Mouse (Mus musculus): Measurements from ENCODE around the gene Pik3r5. TPM values are rescaled to one million over a fixed set of nuclear protein-coding genes. Genes with fewer than 3 reads are reported as not detected.

Gene Pik3r5
- total and polyA plus RNA-seq, 3 experiments = 0.02 to 0.49 TPM; not detected in 1

DNA sequence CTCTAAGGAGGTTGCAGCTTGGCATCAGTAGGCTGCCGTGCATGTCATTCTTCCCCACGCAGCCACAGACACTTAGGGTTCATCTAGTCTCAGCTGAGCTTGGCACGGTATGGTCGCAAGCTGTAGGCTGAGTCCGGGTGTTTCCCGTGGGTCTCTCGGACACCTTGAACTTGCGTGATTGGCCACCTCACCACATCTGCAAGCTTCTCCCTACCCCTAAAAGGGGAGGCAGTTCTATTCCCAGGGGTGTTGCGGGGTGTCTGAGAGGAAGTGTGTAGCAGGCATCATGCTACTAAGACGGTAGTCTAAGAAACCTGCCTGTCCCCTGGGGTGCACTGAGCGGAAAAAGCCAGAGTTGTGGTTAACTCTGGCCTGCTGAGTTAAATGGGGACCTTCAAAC, 66.6 kb downstream of the Pik3r5 start:
- Histone ChIP-seq H3K4me3 (ENCODE audit: low read depth, low read length) (no peak overlapping the region), H3K4me1 (ENCODE audit: insufficient read depth, low read depth, low read length) (peaks cover 24% of the 10 kb centered on the region), H3K27me3 (ENCODE audit: insufficient read depth, low read length) (peaks cover 25% of the 10 kb centered on the region), H3K36me3 (replicated peaks) (no peaks in the 10 kb centered on the region), H3K9me3 (replicated peaks) (no peaks in the 10 kb centered on the region)
- no peak for TF ChIP-seq GATA2 (IDR thresholded peaks at IDR 0.05; ENCODE audit: borderline replicate concordance, low read depth, low read length)
- DNase-seq (ENCODE audit: low spot score) (no peak), ATAC-seq (ENCODE audit: extremely low read depth, insufficient number of reproducible peaks, low FRiP score, poor library complexity, severe bottlenecking) (no peak)

DNA sequence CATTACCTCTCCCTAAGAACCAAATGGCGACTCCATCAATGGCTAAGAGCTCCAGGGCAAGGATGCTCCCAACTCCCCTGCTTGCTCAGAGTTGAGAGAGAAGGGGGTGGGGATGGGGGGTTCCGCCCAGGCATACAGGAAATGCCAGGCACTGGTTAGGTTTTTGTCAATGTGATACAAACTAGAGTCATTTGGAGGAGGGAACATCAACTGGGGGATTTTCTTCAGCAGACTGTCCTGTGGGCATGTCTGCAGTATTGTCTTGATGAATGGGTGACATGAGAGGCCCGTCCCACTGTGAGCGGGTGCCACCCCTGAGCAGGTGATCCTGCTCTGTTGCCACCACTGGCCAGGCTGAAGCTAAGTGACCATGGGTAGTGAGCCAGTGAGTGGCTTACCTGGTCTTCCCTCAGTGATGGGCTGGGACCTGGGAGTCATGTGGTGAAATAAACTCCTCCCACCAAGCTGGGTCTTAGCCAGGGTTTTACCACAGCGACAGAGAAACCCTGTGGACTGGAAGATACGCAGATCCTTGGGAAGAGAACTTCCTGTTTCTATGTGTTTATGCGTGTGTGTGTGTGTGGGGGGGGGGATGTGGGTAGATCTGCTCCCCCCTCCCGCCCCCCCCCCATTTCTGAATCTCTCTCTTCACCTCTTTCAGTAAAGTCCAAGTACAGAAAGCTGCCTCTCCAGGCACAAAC, 67.2 kb downstream of the Pik3r5 start:
- TF ChIP-seq TAL1 (conservative IDR thresholded peaks at IDR 0.05; ENCODE audit: low read depth, low read length) = no peak
- TF ChIP-seq POLR2AphosphoS5 (IDR thresholded peaks at IDR 0.05; ENCODE audit: insufficient replicate concordance, low read depth, low read length) = no peak
- TF ChIP-seq CTCF (IDR thresholded peaks at IDR 0.05; ENCODE audit: low read depth, low read length) = no peak
- TF ChIP-seq GATA2 (IDR thresholded peaks at IDR 0.05; ENCODE audit: borderline replicate concordance, low read depth, low read length) = no peak
- no peak for TF ChIP-seq GATA1 (IDR thresholded peaks at IDR 0.05; ENCODE audit: borderline replicate concordance, low read length)
- Histone ChIP-seq H3K4me3 (ENCODE audit: low read depth, low read length) (no peak overlapping the region), H3K27me3 (ENCODE audit: insufficient read depth, low read length) (peaks cover 22% of the 10 kb centered on the region), H3K4me1 (ENCODE audit: insufficient read depth, low read depth, low read length) (peaks cover 24% of the 10 kb centered on the region), H3K36me3 (replicated peaks) (no peaks in the 10 kb centered on the region), H3K9me3 (replicated peaks) (no peaks in the 10 kb centered on the region)
- DNase-seq (ENCODE audit: low spot score) (no peak), ATAC-seq (ENCODE audit: extremely low read depth, insufficient number of reproducible peaks, low FRiP score, poor library complexity, severe bottlenecking) (no peak)

DNA sequence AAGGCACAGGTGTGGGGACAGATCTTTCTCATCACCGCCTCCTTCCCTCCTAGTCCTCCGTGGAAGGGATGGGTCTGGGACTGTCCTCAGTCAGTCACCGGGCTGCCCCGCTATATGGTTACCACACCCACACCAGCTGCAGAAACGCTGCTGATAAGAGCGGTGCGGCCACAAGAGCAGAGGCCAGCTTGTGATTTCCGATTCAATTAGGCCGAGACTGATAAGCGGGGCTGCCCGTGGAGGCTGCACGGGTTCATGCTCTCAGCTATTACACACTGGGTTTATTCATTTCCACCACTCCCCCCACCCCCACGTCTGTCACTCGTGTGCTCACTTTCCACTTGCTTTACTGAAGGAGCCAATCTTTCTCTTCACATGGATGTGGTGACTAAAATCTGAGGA, 69.0 kb downstream of the Pik3r5 start:
- TF ChIP-seq GATA1 (IDR thresholded peaks at IDR 0.05; ENCODE audit: borderline replicate concordance, low read length) = no peak
- Histone ChIP-seq H3K4me1 (ENCODE audit: insufficient read depth, low read depth, low read length) (peaks cover 24% of the 10 kb centered on the region), H3K4me3 (ENCODE audit: low read depth, low read length) (peak overlapping the region; percentile 39; the same call in 1 of the 2 replicates), H3K36me3 (replicated peaks) (no peaks in the 10 kb centered on the region), H3K9me3 (replicated peaks) (no peaks in the 10 kb centered on the region), H3K27me3 (ENCODE audit: insufficient read depth, low read length) (peaks cover 25% of the 10 kb centered on the region)
- ATAC-seq (ENCODE audit: extremely low read depth, insufficient number of reproducible peaks, low FRiP score, poor library complexity, severe bottlenecking) (peak; percentile 90), DNase-seq (ENCODE audit: low spot score) (peak; percentile 6)

DNA sequence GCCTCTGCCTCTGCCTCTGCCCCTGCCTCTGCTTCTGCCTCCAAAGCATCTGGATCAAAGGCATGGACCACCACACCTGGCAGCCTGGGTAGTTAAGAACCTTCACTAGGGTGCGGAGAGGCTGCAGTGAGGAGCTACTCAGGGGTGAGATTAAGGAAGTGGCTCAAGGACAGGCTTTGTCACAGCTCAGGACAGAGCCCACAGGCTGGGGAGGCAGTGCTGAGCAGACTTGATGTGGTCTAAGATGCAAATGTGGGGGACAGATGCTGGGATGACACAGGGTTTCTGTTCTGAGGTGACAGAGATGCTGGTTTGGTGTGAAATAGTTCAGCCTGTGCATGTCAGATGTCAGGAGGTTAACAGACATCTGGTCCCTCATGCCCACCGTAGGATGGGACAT, 70.5 kb downstream of the Pik3r5 start:
- Histone ChIP-seq H3K4me1 (ENCODE audit: insufficient read depth, low read depth, low read length) (peaks cover 24% of the 10 kb centered on the region), H3K27me3 (ENCODE audit: insufficient read depth, low read length) (peaks cover 18% of the 10 kb centered on the region), H3K4me3 (ENCODE audit: low read depth, low read length) (no peak overlapping the region), H3K9me3 (replicated peaks) (no peaks in the 10 kb centered on the region), H3K36me3 (replicated peaks) (no peaks in the 10 kb centered on the region)
- no peak for DNase-seq (ENCODE audit: low spot score)
- TF ChIP-seq CTCF (IDR thresholded peaks at IDR 0.05; ENCODE audit: low read depth, low read length) = no peak
- no peak for TF ChIP-seq TAL1 (conservative IDR thresholded peaks at IDR 0.05; ENCODE audit: low read depth, low read length)
- no peak for TF ChIP-seq GATA2 (IDR thresholded peaks at IDR 0.05; ENCODE audit: borderline replicate concordance, low read depth, low read length)
- TF ChIP-seq GATA1 (IDR thresholded peaks at IDR 0.05; ENCODE audit: borderline replicate concordance, low read length) = no peak
- TF ChIP-seq POLR2AphosphoS5 (IDR thresholded peaks at IDR 0.05; ENCODE audit: insufficient replicate concordance, low read depth, low read length) = no peak
- no peak for ATAC-seq (ENCODE audit: extremely low read depth, insufficient number of reproducible peaks, low FRiP score, poor library complexity, severe bottlenecking)

DNA sequence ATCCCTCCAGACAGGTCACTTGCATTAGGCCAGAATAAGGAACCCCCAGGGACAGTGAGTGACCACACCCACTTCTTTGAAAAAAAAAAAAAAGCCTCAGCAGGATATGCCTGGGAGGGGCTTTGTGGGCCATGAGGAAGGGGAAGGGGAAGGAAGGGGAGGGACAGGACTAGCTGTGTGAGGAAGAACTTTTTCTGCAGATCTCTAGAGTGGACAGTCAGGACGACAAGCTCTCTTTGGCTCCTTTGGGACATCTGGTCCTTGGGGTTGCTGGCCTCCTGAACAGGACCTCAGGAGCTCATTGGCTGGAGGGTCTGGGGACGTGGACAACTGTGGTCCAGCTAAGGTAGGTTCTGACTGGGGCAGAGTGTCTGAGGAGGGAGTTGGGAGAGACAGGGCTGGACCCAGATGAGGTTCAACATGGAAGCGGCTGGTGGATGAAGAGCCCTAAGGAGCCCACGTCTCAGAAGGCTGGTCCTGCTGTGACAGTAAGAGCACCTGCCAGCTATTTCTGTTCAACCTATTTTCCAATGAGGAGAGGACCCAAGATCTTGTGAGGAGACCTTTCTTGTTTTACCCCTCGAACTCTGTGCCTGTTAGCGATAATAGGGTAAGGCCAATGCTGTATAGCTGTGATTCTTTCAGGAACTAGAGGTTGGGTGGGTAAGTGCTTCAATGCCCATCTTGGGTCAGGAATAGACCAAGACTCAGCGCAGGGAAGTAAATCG, 71.1 kb downstream of the Pik3r5 start, which contains the start of gene Pik3r6:
Gene Pik3r6 (plus strand): TSS at position 118 of the 728 bp plus-strand sequence.
- no peak for ATAC-seq (ENCODE audit: extremely low read depth, insufficient number of reproducible peaks, low FRiP score, poor library complexity, severe bottlenecking)
- Histone ChIP-seq H3K9me3 (replicated peaks) (no peaks in the 10 kb centered on the region), H3K4me3 (ENCODE audit: low read depth, low read length) (no peak within 1 kb of the TSS), H3K4me1 (ENCODE audit: insufficient read depth, low read depth, low read length) (peaks cover 24% of the 10 kb centered on the region), H3K27me3 (ENCODE audit: insufficient read depth, low read length) (peaks cover 18% of the 10 kb centered on the region), H3K36me3 (replicated peaks) (no peaks in the 10 kb centered on the region)
- DNase-seq (ENCODE audit: low spot score) = no peak
- TF ChIP-seq TAL1 (conservative IDR thresholded peaks at IDR 0.05; ENCODE audit: low read depth, low read length) (no peak), POLR2AphosphoS5 (IDR thresholded peaks at IDR 0.05; ENCODE audit: insufficient replicate concordance, low read depth, low read length) (no peak), CTCF (IDR thresholded peaks at IDR 0.05; ENCODE audit: low read depth, low read length) (no peak), GATA1 (IDR thresholded peaks at IDR 0.05; ENCODE audit: borderline replicate concordance, low read length) (no peak), GATA2 (IDR thresholded peaks at IDR 0.05; ENCODE audit: borderline replicate concordance, low read depth, low read length) (no peak)

DNA sequence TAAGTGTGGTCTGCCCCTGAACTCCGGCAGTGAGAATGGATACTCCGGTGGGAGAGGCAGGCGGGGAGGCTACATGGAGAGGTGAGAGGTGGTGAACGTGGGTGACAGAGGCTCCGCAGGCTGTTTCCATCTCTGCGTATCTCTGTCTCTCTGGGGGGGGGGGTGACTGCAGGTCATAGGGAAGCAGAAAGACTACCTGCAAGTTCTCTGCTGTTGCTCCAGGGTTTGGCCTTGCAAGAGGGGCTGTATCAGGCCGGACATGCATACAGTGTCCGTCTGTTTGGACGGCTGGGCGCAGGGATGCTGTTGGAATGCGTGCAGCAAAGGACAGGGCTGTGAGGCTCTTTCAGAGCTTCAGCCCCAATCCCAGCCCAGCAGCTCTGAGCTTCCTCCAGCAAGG, 73.0 kb downstream of the Pik3r5 start:
- no peak for DNase-seq (ENCODE audit: low spot score)

More for the DNA sequence above, 73.0 kb downstream of the Pik3r5 start:
- no peak for ATAC-seq (ENCODE audit: extremely low read depth, insufficient number of reproducible peaks, low FRiP score, poor library complexity, severe bottlenecking)
- TF ChIP-seq POLR2AphosphoS5 (IDR thresholded peaks at IDR 0.05; ENCODE audit: insufficient replicate concordance, low read depth, low read length) (no peak), GATA2 (IDR thresholded peaks at IDR 0.05; ENCODE audit: borderline replicate concordance, low read depth, low read length) (no peak), GATA1 (IDR thresholded peaks at IDR 0.05; ENCODE audit: borderline replicate concordance, low read length) (no peak), TAL1 (conservative IDR thresholded peaks at IDR 0.05; ENCODE audit: low read depth, low read length) (no peak), CTCF (IDR thresholded peaks at IDR 0.05; ENCODE audit: low read depth, low read length) (no peak)
- no peaks in the 10 kb centered on the region for H3K9me3 ChIP-seq (replicated peaks)
- H3K4me1 ChIP-seq (ENCODE audit: insufficient read depth, low read depth, low read length) = peaks cover 22% of the 10 kb centered on the region
- no peaks in the 10 kb centered on the region for H3K36me3 ChIP-seq (replicated peaks)
- no peak overlapping the region for H3K4me3 ChIP-seq (ENCODE audit: low read depth, low read length)
- peaks cover 13% of the 10 kb centered on the region for H3K27me3 ChIP-seq (ENCODE audit: insufficient read depth, low read length)

Measured in G1E (cell line).